Mouse (Mus musculus) G1E (cell line): ENCODE results near the gene Kank1. TPM values are rescaled to one million over a fixed set of nuclear protein-coding genes. Genes with fewer than 3 reads are reported as not detected.

ENCODE experiments used
- ATAC-seq: 2 replicates; pipeline ENCODE4 v1.8.0; 2016; ENCODE audit warnings: mild to moderate bottlenecking; ENCODE audit not compliant: insufficient number of reproducible peaks, poor library complexity, low FRiP score, severe bottlenecking; ENCODE audit errors: extremely low read depth
- DNase-seq: peaks from one replicate; pipeline ENCODE4 v3.0.0; 2012; ENCODE audit warnings: low spot score
- H3K27me3 ChIP-seq: 2 replicates; pipeline ENCODE4 v1.6.1; 2012; ENCODE audit warnings: mild to moderate bottlenecking, low read length, inconsistent platforms; ENCODE audit not compliant: insufficient read depth
- H3K36me3 ChIP-seq: replicated peaks from 2 replicates; pipeline ENCODE3; 2012; ENCODE audit warnings: mild to moderate bottlenecking, inconsistent platforms
- H3K4me1 ChIP-seq: 2 replicates; pipeline ENCODE4 v1.6.1; 2012; ENCODE audit warnings: low read depth, low read length, inconsistent platforms, mixed read lengths; ENCODE audit not compliant: insufficient read depth
- H3K4me3 ChIP-seq: 2 replicates; pipeline ENCODE4 v1.5.1; 2012; ENCODE audit warnings: low read depth, mild to moderate bottlenecking, inconsistent platforms, low read length, moderate library complexity, mixed read lengths
- H3K9me3 ChIP-seq: replicated peaks from 2 replicates; pipeline ENCODE4 v1.6.1; 2012; ENCODE audit warnings: inconsistent platforms
- CTCF ChIP-seq: IDR thresholded peaks from 2 replicates; pipeline ENCODE4 v1.5.1; 2012; ENCODE audit warnings: low read depth, low read length, inconsistent platforms, mixed read lengths
- GATA1 ChIP-seq: IDR thresholded peaks from 2 replicates; pipeline ENCODE4 v1.6.1; 2012; ENCODE audit warnings: borderline replicate concordance, low read length, inconsistent platforms, mixed read lengths
- GATA2 ChIP-seq: IDR thresholded peaks from 2 replicates; pipeline ENCODE4 v1.6.1; 2012; ENCODE audit warnings: low read depth, low read length, inconsistent platforms, borderline replicate concordance
- POLR2AphosphoS5 ChIP-seq: IDR thresholded peaks from 2 replicates; pipeline ENCODE4 v1.6.1; 2012; ENCODE audit warnings: low read depth, low read length, inconsistent platforms; ENCODE audit not compliant: insufficient replicate concordance
- TAL1 ChIP-seq: conservative IDR thresholded peaks from 2 replicates; pipeline ENCODE4 v1.6.1; 2012; ENCODE audit warnings: low read depth, low read length, inconsistent platforms, mixed read lengths
- polyA plus RNA-seq: library from polyadenylated mRNA; stranded (reverse); fragments of >175 nt; gene quantifications from 2 replicates; pipeline ENCODE4 v1.2.3, GENCODE M21; 2012
- total RNA-seq, 2 experiments: library from RNA; stranded (forward) in 1 of 2; stranded (reverse) in 1 of 2; fragments of 200-1000 nt in 1 of 2; fragments of >200 nt in 1 of 2; fragmentation: Nextera tagmentation in 1 of 2; gene quantifications; 2 replicates each; pipeline ENCODE4 v1.2.3; 2014 to 2017

The Kank1 gene
- total and polyA plus RNA-seq, 3 experiments = 0.22 TPM; not detected in 2

- H3K36me3 ChIP-seq = no peaks in the 10 kb centered on the region
- TF ChIP-seq CTCF (no peak), POLR2AphosphoS5 (no peak)
- DNase-seq = no peak
- no peaks in the 10 kb centered on the region for H3K27me3 ChIP-seq
- no peak overlapping the region for H3K4me3 ChIP-seq
- H3K4me1 ChIP-seq = no peaks in the 10 kb centered on the region
- H3K9me3 ChIP-seq = peaks cover 56% of the 10 kb centered on the region
- no peak for ATAC-seq
Observed at GRCm38 (mm10) chr19:25334360-25334759, 97.6 kb downstream of the Kank1 start.

GRCm38 (mm10) chr19:25336731-25337130 lies 100.0 kb downstream of the Kank1 start:
- H3K4me1 ChIP-seq = no peaks in the 10 kb centered on the region
- TF ChIP-seq POLR2AphosphoS5 = no peak
- TF ChIP-seq CTCF = no peak
- TF ChIP-seq GATA1 = no peak
- TF ChIP-seq GATA2 = no peak
- no peak for TF ChIP-seq TAL1
- ATAC-seq (no peak), DNase-seq (no peak)
- H3K4me3 ChIP-seq = no peak overlapping the region
- peaks cover 58% of the 10 kb centered on the region for H3K9me3 ChIP-seq
- no peaks in the 10 kb centered on the region for H3K36me3 ChIP-seq
- no peaks in the 10 kb centered on the region for H3K27me3 ChIP-seq

- no peak for DNase-seq
- no peak for ATAC-seq
- H3K36me3 ChIP-seq = no peaks in the 10 kb centered on the region
- H3K9me3 ChIP-seq = peaks cover 59% of the 10 kb centered on the region
- H3K27me3 ChIP-seq = no peaks in the 10 kb centered on the region
- H3K4me3 ChIP-seq = no peak overlapping the region
- H3K4me1 ChIP-seq = no peaks in the 10 kb centered on the region
- TF ChIP-seq TAL1 (no peak), GATA1 (no peak), GATA2 (no peak), POLR2AphosphoS5 (no peak), CTCF (no peak)
Observed at GRCm38 (mm10) chr19:25340630-25341620, 104.2 kb downstream of the Kank1 start.

GRCm38 (mm10) chr19:25342026-25342425 lies 105.3 kb downstream of the Kank1 start:
- no peaks in the 10 kb centered on the region for H3K36me3 ChIP-seq
- no peaks in the 10 kb centered on the region for H3K27me3 ChIP-seq
- ATAC-seq = no peak
- no peak for DNase-seq
- TF ChIP-seq CTCF (no peak), TAL1 (no peak), GATA2 (no peak), POLR2AphosphoS5 (no peak), GATA1 (no peak)
- no peak overlapping the region for H3K4me3 ChIP-seq
- peaks cover 53% of the 10 kb centered on the region for H3K9me3 ChIP-seq
- H3K4me1 ChIP-seq = no peaks in the 10 kb centered on the region

- no peak for TF ChIP-seq CTCF
- TF ChIP-seq TAL1 = no peak
- no peak for TF ChIP-seq POLR2AphosphoS5
- TF ChIP-seq GATA1 = no peak
- TF ChIP-seq GATA2 = no peak
- Histone ChIP-seq H3K4me1 (no peaks in the 10 kb centered on the region), H3K4me3 (no peak overlapping the region), H3K27me3 (no peaks in the 10 kb centered on the region), H3K36me3 (no peaks in the 10 kb centered on the region), H3K9me3 (peaks cover 54% of the 10 kb centered on the region)
- DNase-seq = no peak
- ATAC-seq = no peak
Observed at GRCm38 (mm10) chr19:25343657-25344322, 107.0 kb downstream of the Kank1 start.

GRCm38 (mm10) chr19:25344371-25344770 lies 107.6 kb downstream of the Kank1 start:
- Histone ChIP-seq H3K4me1 (no peaks in the 10 kb centered on the region), H3K36me3 (no peaks in the 10 kb centered on the region), H3K27me3 (no peaks in the 10 kb centered on the region), H3K9me3 (peaks cover 53% of the 10 kb centered on the region), H3K4me3 (no peak overlapping the region)
- ATAC-seq (no peak), DNase-seq (no peak)
- no peak for TF ChIP-seq POLR2AphosphoS5
- no peak for TF ChIP-seq GATA1
- TF ChIP-seq TAL1 = no peak
- no peak for TF ChIP-seq GATA2
- TF ChIP-seq CTCF = no peak
